Mouse (Mus musculus): ENCODE data around the gene Lpar3. TPM values are rescaled to one million over a fixed set of nuclear protein-coding genes. Genes with fewer than 3 reads are reported as not detected.

Gene Lpar3
- polyA plus RNA-seq, 1 experiment from 2014 or later, result 0.93 TPM

GRCm38 (mm10) chr3:146246992-146247391 lies 26.2 kb downstream of the Lpar3 start:
- Histone ChIP-seq H3K36me3 (no peaks in the 10 kb centered on the region), H3K4me2 (no peak overlapping the region), H3K9ac (no peak overlapping the region), H3K9me3 (no peaks in the 10 kb centered on the region), H3K27ac (no peak overlapping the region), H3K4me3 (no peak overlapping the region), H3K4me1 (replicated peaks) (no peaks in the 10 kb centered on the region), H3K27me3 (no peaks in the 10 kb centered on the region)
- WGBS, result 93% methylated on average over 2 of the region's 2 CpGs
- no peak for ATAC-seq (ENCODE audit: low FRiP score)

DNA sequence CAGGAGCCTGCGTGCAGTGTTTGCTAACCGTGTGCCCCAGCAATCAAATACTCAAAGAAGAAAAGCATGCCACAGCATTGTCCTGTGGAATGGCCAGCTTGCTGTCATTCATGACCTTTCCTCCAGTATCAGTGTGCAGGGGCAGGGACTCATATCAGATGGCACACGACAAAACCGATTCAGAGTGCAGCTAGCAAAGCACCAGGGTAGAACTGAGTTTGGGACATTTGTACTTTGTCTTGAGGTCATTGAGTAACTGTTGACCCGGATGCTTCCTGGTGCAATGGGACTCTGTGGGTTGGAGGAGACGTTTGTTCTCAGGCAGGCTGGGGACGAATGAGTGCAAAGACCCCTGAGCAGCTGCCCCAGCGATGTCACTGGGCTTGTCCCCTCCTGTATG lies 29.1 kb downstream of the Lpar3 start:
- H3K36me3 ChIP-seq, result no peaks in the 10 kb centered on the region
- H3K4me1 ChIP-seq (replicated peaks), result no peaks in the 10 kb centered on the region
- H3K9me3 ChIP-seq, result no peaks in the 10 kb centered on the region
- no peaks in the 10 kb centered on the region for H3K27me3 ChIP-seq
- H3K27ac ChIP-seq, result no peak overlapping the region
- no peak for ATAC-seq (ENCODE audit: low FRiP score)
- H3K4me2 ChIP-seq, result no peak overlapping the region
- WGBS, result 76% methylated on average over 8 of the region's 8 CpGs
- H3K4me3 ChIP-seq, result no peak overlapping the region
- no peak overlapping the region for H3K9ac ChIP-seq

GRCm38 (mm10) chr3:146251771-146252170 lies 31.0 kb downstream of the Lpar3 start:
- WGBS, result 91% methylated on average over 6 of the region's 6 CpGs
- ATAC-seq (ENCODE audit: low FRiP score), result no peak
- H3K4me2 ChIP-seq, result no peak overlapping the region

GRCm38 (mm10) chr3:146253736-146254320 lies 33.1 kb downstream of the Lpar3 start:
- no peak for ATAC-seq (ENCODE audit: low FRiP score)
- H3K36me3 ChIP-seq, result no peaks in the 10 kb centered on the region
- no peaks in the 10 kb centered on the region for H3K4me1 ChIP-seq (replicated peaks)
- no peak overlapping the region for H3K27ac ChIP-seq
- no peaks in the 10 kb centered on the region for H3K27me3 ChIP-seq
- no peaks in the 10 kb centered on the region for H3K9me3 ChIP-seq
- no peak overlapping the region for H3K4me2 ChIP-seq
- no peak overlapping the region for H3K4me3 ChIP-seq
- H3K9ac ChIP-seq, result no peak overlapping the region
- WGBS, result 26% methylated on average over 3 of the region's 3 CpGs

More at GRCm38 (mm10) chr3:146251771-146252170, 31.0 kb downstream of the Lpar3 start:
- H3K4me1 ChIP-seq (replicated peaks), result no peaks in the 10 kb centered on the region
- no peaks in the 10 kb centered on the region for H3K9me3 ChIP-seq
- H3K36me3 ChIP-seq, result no peaks in the 10 kb centered on the region
- H3K27ac ChIP-seq, result no peak overlapping the region
- H3K9ac ChIP-seq, result no peak overlapping the region
- no peaks in the 10 kb centered on the region for H3K27me3 ChIP-seq
- no peak overlapping the region for H3K4me3 ChIP-seq

GRCm38 (mm10) chr3:146255123-146255522 lies 34.4 kb downstream of the Lpar3 start:
- Histone ChIP-seq H3K27me3 (no peaks in the 10 kb centered on the region; the same call in 1 of the 2 replicates), H3K9ac (no peak overlapping the region), H3K4me1 (replicated peaks) (no peaks in the 10 kb centered on the region), H3K36me3 (no peaks in the 10 kb centered on the region), H3K4me3 (no peak overlapping the region), H3K4me2 (no peak overlapping the region), H3K9me3 (no peaks in the 10 kb centered on the region), H3K27ac (no peak overlapping the region)
- 90% methylated on average over 5 of the region's 5 CpGs for WGBS
- no peak for ATAC-seq (ENCODE audit: low FRiP score)

DNA sequence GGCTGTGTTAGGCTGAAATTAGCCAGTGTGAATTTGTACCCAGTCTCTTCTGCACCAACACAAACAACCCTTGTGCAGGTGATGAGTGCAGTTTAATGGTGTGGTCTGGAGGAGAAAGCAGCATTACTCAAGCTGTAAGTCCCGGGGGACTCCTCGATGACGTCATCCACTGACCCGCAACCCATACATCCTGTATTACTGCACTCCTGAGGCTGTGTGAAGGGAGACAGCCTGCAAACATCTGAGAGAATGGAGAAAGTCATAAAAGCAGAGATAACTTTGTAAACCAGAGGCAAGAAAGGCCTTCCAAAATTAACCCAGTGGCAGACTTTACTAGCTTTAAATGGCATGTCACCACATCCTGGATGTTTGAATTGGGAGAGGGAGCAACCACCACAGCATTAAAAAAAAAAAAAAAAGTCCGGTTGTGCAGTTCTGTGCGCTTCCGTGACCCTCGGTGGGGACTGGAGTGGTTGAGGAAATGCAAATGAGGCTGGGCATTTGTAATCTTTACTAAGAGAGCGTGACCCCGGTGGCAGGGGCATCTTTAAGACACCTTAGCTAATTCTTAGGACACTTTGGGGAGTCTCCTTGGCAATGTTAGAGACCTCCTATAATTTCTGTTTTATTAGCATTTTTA lies 36.8 kb downstream of the Lpar3 start:
- ATAC-seq (ENCODE audit: low FRiP score), result no peak
- WGBS, result 69% methylated on average over 10 of the region's 10 CpGs

DNA sequence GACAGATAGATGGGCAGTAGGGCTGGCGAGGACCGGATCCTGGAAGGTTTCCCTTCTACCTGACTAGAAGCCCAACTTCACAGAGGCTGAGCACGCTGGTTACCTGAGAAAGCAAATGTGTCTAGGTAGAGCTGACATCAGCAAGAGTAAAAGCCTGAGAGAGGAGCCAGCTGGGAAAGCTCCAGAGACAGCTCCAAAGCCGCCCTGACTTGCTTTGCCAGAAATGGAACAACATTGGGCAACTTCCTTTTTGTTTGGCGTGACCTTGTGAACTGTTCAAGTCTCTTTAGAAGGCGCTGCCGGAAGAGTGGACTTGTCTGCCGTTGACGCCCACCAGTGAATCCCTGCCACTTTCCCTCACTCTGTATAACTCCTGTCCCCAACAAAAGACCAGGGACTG lies 39.4 kb downstream of the Lpar3 start:
- no peaks in the 10 kb centered on the region for H3K36me3 ChIP-seq
- no peaks in the 10 kb centered on the region for H3K9me3 ChIP-seq
- no peaks in the 10 kb centered on the region for H3K4me1 ChIP-seq (replicated peaks)
- ATAC-seq (ENCODE audit: low FRiP score), result no peak
- no peak overlapping the region for H3K27ac ChIP-seq
- H3K4me2 ChIP-seq, result no peak overlapping the region
- H3K4me3 ChIP-seq, result no peak overlapping the region
- peaks cover 2% of the 10 kb centered on the region; the same call in 1 of the 2 replicates for H3K27me3 ChIP-seq
- 84% methylated on average over 9 of the region's 9 CpGs for WGBS
- no peak overlapping the region for H3K9ac ChIP-seq

More for the DNA sequence above, 36.8 kb downstream of the Lpar3 start:
- Histone ChIP-seq H3K4me1 (replicated peaks) (no peaks in the 10 kb centered on the region), H3K27me3 (no peaks in the 10 kb centered on the region; the same call in 1 of the 2 replicates), H3K9ac (no peak overlapping the region), H3K4me2 (no peak overlapping the region), H3K9me3 (no peaks in the 10 kb centered on the region), H3K27ac (no peak overlapping the region), H3K36me3 (no peaks in the 10 kb centered on the region), H3K4me3 (no peak overlapping the region)

- ATAC-seq (ENCODE audit: low FRiP score), result no peak
- H3K9ac ChIP-seq, result no peak overlapping the region
- WGBS, result 93% methylated on average over 11 of the region's 11 CpGs
- H3K27me3 ChIP-seq, result peaks cover 2% of the 10 kb centered on the region; the same call in 1 of the 2 replicates
- H3K36me3 ChIP-seq, result no peaks in the 10 kb centered on the region
- H3K4me3 ChIP-seq, result no peak overlapping the region
- H3K27ac ChIP-seq, result no peak overlapping the region
- no peaks in the 10 kb centered on the region for H3K9me3 ChIP-seq
- no peak overlapping the region for H3K4me2 ChIP-seq
- H3K4me1 ChIP-seq (replicated peaks), result no peaks in the 10 kb centered on the region
These were observed 40.1 kb downstream of the Lpar3 start for GRCm38 (mm10) chr3:146260845-146261244.

- no peak overlapping the region for H3K9ac ChIP-seq
- no peak for ATAC-seq (ENCODE audit: low FRiP score)
- no peak overlapping the region for H3K27ac ChIP-seq
- H3K4me3 ChIP-seq, result no peak overlapping the region
- H3K27me3 ChIP-seq, result peaks cover 2% of the 10 kb centered on the region; the same call in 1 of the 2 replicates
- H3K36me3 ChIP-seq, result no peaks in the 10 kb centered on the region
- H3K4me1 ChIP-seq (replicated peaks), result no peaks in the 10 kb centered on the region
- H3K4me2 ChIP-seq, result no peak overlapping the region
- H3K9me3 ChIP-seq, result no peaks in the 10 kb centered on the region
- 53% methylated on average over 1 of the region's 1 CpGs for WGBS
These were observed 41.8 kb downstream of the Lpar3 start for GRCm38 (mm10) chr3:146262536-146262935.

DNA sequence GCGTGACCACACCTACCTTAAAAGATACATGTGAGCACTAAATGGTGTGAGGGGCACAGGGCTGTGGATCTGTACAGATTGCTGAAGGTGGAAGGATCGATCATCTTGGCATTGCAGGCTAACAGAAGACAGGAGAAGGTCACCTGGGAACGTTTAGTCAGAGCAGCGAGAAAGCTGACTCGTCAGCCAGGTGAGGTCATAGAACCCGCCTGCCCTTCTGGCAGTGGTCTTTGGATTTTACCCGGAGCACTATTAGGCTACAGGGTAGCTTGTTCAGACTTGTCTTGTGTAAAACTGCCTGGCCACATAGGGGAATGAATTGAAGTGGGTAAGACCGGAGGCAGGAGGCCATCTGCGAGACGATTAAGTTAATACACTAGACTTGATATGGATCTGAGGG lies 43.4 kb downstream of the Lpar3 start:
- H3K4me2 ChIP-seq, result no peak overlapping the region
- H3K4me3 ChIP-seq, result no peak overlapping the region
- no peaks in the 10 kb centered on the region for H3K9me3 ChIP-seq
- 91% methylated on average over 10 of the region's 10 CpGs for WGBS
- no peak overlapping the region for H3K27ac ChIP-seq
- no peaks in the 10 kb centered on the region for H3K36me3 ChIP-seq
- H3K4me1 ChIP-seq (replicated peaks), result no peaks in the 10 kb centered on the region
- peaks cover 2% of the 10 kb centered on the region; the same call in 1 of the 2 replicates for H3K27me3 ChIP-seq
- H3K9ac ChIP-seq, result no peak overlapping the region
- no peak for ATAC-seq (ENCODE audit: low FRiP score)

DNA sequence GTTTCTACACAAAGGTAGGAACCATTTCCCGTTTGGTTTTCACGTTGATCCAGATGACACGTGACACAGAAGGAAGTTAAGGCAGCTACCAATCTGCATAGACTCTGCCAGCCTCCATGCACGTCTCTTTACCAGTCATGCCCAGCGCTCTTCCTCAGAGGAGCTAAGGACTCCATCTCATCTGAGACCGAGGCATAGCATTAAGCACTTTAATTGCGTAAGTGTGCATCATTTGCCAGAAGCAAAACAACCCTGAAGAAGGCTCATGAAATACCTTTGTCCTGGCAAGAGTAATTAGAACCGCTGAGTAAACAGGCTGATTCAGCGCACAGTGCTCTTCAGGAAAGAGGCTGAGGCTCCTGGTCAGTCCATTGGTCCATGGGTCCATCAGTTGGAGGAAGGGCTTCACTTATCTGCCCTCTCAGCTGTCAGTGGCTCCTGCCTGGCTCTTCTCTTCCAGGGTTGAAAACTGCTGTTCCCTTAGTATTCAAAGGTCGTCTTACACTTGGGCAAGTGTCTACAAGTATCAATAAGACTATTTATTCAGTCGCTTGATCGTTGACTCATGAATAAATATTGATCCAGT lies 44.9 kb downstream of the Lpar3 start:
- Histone ChIP-seq H3K36me3 (no peaks in the 10 kb centered on the region), H3K9me3 (no peaks in the 10 kb centered on the region), H3K9ac (no peak overlapping the region), H3K27me3 (0 out of 2 replicates have a peak, but pooled peaks cover 2% of the 10 kb centered on the region), H3K4me2 (no peak overlapping the region), H3K4me1 (replicated peaks) (no peaks in the 10 kb centered on the region), H3K4me3 (no peak overlapping the region), H3K27ac (no peak overlapping the region)
- 83% methylated on average over 12 of the region's 12 CpGs for WGBS
- ATAC-seq (ENCODE audit: low FRiP score), result no peak

DNA sequence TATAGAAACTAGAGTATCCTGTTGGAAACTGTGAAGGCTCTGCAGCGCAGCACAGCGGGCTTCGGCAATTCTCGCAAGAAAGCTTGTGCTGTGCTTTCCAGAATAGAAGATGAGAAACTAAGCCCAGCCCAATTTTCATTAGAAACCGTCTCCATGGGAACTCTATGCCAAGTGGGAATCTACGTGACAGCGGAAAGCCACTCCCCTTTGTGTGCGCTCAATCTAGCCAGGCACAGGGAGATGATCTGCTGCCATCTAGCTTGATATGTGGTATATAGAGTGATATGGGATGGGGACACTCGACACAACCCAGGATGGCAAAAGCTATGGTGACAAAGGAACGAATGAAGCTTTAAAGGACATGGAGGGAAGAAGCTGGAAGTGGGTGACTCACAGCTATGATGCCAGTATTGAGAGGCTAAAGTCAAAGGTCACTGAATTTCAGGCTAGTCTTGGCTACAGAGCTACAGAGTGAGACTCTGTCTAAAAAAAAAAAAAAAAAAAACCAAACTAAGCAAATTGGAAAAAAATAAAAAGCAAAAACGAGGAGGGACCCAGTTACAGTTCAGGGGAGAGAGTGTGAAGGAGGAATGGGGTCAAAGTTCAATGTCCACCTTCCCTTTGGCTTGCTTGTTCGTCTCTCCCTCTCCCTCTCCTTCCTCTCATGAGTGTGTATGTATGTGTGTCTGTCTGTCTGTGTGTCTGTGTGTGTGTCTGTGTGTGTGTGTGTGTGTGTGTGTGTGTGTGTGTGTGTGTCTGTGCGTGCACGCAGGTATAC lies 47.5 kb downstream of the Lpar3 start:
- no peaks in the 10 kb centered on the region for H3K4me1 ChIP-seq (replicated peaks)
- no peaks in the 10 kb centered on the region for H3K9me3 ChIP-seq
- H3K36me3 ChIP-seq, result no peaks in the 10 kb centered on the region
- peak; percentile 83 for ATAC-seq (ENCODE audit: low FRiP score)
- WGBS, result 69% methylated on average over 14 of the region's 14 CpGs
- no peak overlapping the region for H3K27ac ChIP-seq
- no peak overlapping the region for H3K4me3 ChIP-seq
- no peak overlapping the region for H3K4me2 ChIP-seq
- 0 out of 2 replicates have a peak, but pooled peaks cover 2% of the 10 kb centered on the region for H3K27me3 ChIP-seq
- no peak overlapping the region for H3K9ac ChIP-seq

All from hindbrain, embryonic 13.5 days (tissue).